Mouse (Mus musculus) adrenal gland, adult 2 months (tissue): ENCODE results near the gene Cypt4. TPM values are rescaled to one million over a fixed set of nuclear protein-coding genes. Genes with fewer than 3 reads are reported as not detected.
"Not testable (repeated sequence)": the region's sequence is repeated elsewhere in the genome, so short reads cannot be mapped to it uniquely, and the experiment has no call there.

ENCODE experiments used
- DNase-seq: peaks from one replicate; pipeline ENCODE4 v3.0.0; 2021
- long read RNA-seq: library from polyadenylated mRNA; stranded (forward); transcript quantifications from one replicate; pipeline ENCODE4 v2.0.0, GENCODE M21; 2021
- polyA plus RNA-seq: library from polyadenylated mRNA; depleted of rRNA; stranded (reverse); fragments of >200 nt; gene quantifications from 2 replicates; pipeline ENCODE4 v1.2.3, GENCODE M21; 2012; rRNA removed
- total RNA-seq, 2 experiments: library from RNA; stranded (reverse); gene quantifications; 2 replicates each; pipeline ENCODE4 v1.2.3; 2021

Gene Cypt4
- total RNA-seq (not detected), polyA plus RNA-seq (not detected in 2 replicates)
- long read RNA-seq = 0 reads

DNA sequence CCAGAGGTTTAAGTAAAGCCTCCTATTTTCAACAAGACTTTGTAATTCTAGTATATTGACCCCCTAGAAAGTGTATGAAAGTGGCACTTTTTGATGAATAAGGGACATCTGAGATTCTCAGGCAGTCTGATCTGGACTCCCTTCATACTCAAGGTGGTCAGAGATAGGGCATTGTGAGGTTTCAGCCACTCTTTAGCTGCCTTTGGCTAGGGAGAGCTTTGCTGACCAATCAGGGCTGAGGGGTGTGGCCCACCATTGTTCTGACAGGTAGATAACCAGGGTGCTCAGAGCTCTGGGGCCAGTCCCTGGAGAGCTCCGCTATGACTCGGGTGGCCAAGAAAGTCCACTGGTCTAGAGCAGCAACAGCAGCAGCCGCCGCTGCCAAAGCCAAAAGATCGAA, at the start of gene Cypt4:
Gene Cypt4, plus strand, starts transcription at position 301 of the 400 bp plus-strand sequence.
- DNase-seq = no peak

- not testable (repeated sequence) for DNase-seq
These were observed 12.3 kb downstream of the Cypt4 start for GRCm38 (mm10) chr9:24637341-24637740.

Other genes starting within 250 kb of the Cypt4 start
- 10 to 100 TPM; 30.3 to 49.2 TPM for gene Dpy19l1, start 122.1 kb upstream of the Cypt4 start, total RNA-seq
- 10.5 and 15.1 TPM in 2 replicates for gene Dpy19l1, start 122.1 kb upstream of the Cypt4 start, polyA plus RNA-seq
- under 1 TPM in 1 of 2 experiments, not detected in 1; 0.09 TPM for gene Dpy19l2, start 71.1 kb downstream of the Cypt4 start, total RNA-seq
- gene Dpy19l2, start 71.1 kb downstream of the Cypt4 start, polyA plus RNA-seq = not detected in 2 replicates
- 10 to 100 TPM; 22.4 to 34.6 TPM for gene Tbx20, start 149.1 kb downstream of the Cypt4 start, total RNA-seq
- gene Tbx20, start 149.1 kb downstream of the Cypt4 start, polyA plus RNA-seq = 3.5 and 5.0 TPM in 2 replicates